Mouse (Mus musculus) layer of hippocampus, adult 11-12 months (tissue): ENCODE measurements at regions not wholly inside any gene's neighbourhood (a gene's known extent, or its start where the extent isn't known, plus 50 kb on each side); places are given as distances from the start of the nearest gene placed in this dataset.

ENCODE experiments used
- DNase-seq: peaks from one replicate; pipeline ENCODE4 v3.0.0; 2022; ENCODE audit warnings: low spot score

DNA sequence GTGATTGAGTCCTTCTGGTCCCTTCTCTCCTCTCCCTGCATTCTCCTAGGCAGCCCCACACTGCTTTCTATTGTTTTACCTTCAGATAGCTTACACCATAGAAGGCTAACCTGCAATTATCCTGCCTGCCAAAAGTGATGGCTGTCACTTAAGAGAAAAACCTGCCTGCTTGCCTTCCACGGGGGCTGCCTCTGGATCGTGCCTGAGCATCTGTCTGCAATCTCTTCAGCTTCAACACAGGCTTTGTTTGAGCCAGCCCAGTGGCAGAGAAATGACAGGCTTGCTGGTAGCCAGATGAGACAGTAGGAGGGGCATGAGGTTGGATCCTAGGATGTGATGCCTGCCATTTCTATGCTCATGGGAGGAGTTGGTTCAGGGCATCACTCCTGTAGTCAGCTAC lies 345.2 kb upstream of the Tshz3 start:
- DNase-seq, result no peak

DNA sequence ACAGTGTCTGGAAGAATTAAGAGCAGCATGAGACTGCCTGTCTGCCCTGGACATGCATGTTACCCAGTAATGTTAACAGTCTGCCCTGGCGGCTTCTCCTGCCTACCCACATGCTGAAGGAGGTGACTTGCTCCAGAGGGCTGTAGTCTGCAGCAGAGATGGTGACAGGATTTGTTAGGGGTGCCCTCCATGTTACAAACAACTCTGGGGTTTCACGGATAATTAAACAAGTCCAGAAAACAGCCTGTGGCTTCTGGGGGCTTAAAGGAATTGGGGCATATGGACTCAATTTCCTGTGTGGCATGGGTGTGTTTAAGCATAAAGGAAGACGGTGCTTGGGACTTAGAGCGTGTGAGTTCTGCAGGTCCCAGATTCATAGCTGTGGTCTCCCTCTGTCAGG lies 347.3 kb upstream of the Tshz3 start:
- DNase-seq, result no peak

DNA sequence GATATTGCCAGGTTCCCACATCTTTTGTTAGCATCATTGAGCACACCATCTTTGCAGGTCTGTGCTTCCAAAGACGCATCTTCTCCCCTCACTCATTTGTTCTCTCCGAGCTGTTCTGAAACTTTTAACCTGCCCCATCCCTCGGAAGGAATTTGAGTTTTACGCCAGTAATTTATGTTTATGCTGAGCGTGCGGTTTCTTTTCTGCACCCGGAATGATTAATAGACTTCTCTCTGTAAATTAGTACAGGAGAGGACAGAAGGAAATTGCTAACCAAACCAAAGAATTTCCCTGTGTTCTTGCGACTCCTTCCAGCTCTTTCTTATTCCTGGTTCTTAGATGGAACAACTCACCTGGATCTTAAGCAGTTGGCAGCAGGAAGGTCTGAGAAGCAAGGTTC lies 349.7 kb upstream of the Tshz3 start:
- no peak for DNase-seq

DNA sequence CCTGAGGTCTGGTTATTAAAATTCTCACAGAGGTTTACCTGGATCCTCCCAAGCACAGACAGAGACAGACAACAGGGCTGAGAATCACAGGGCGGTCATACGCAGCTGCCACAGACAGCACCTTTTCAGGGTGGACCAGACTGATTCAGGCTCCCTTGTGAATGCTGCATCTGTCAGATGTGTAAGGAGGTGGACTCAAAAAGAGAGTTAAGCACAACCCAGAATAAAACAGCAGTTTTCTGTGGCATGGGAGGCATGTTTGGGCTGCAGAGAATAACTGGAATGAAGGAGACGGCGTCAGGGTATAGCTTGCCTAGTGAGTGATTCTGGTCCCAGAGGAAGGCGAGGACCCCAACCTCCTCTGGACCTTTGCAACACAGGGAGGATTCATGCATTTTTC lies 363.1 kb upstream of the Tshz3 start:
- DNase-seq, result no peak

DNA sequence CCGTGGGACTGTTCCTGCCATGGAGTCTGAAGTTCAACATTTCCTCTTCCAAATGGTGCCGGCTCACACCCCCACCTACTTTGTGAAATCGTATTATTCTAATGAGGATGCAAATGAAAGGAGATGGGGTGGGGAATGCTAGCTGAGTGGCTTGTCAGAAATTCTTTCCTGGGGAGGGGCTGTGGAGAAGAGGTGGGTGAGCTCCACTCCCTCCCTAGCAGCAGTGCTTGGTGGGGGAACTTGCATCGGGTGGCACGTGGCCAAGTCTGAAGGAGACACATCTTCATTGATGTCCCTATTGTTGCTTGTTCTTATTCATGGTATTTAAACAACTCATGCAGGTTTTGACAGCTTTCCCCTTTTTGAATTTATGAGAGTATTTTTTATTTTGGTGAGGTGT lies 363.8 kb upstream of the Tshz3 start:
- no peak for DNase-seq

GRCm38 (mm10) chr7:36332633-36333032 lies 365.3 kb upstream of the Tshz3 start:
- no peak for DNase-seq

DNA sequence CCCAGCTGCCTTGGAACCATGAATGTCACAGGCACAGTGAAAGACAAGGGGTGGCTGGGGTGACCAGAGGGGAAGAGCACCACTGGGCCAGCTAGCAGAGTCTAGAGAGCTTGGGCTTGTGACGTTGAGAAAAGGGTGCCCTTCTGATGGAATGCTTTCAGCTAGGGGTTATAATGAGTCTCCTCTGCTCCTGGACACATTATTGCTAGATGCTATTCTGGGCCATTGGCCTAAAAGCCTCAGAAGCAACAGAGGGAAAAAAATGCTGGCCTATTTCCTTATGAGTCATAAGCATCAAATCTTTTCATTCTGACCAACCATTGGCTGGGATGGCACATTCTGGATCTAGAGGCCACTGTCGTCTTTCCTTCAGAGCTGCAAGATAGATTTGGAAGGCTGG lies 369.8 kb upstream of the Tshz3 start:
- no peak for DNase-seq

GRCm38 (mm10) chr7:36324035-36324434 lies 373.9 kb upstream of the Tshz3 start:
- no peak for DNase-seq

GRCm38 (mm10) chr7:36322181-36322580 lies 375.7 kb upstream of the Tshz3 start:
- no peak for DNase-seq

DNA sequence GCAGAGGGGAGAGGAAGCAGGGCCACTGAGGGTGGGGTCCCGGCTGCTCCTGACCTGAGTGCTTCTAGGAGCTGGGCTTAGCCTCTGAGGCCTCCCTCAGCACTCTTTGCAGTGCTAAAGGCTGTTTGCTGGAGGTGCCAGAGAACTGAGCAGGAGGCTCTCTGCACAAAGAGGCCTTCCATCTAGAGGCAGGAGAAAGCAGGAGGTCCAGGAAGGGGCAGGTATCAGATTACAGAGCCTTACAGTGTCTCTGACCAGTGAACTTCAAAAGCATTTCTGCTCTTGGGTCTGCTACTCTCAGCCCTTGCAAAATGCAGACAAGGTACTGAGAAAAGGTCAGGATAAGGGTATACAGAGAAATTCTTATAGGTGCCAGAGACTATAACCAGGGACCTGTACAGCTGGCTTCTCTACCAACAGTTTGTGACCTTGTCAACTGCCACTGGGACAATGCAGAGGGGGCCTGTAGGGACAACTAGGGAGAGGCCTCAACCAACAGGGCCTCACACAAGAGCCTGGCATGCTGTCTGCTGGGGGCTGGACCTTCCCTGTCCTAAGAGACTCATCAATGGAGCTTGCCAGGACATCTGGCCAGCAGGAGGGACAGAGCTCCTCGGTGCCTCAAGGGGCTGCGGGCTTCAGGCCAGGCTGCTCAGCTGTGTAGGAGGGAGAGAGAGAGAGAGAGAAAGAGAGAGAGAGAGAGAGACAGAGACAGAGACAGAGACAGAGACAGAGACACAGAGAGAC lies 380.3 kb upstream of the Tshz3 start:
- DNase-seq, result no peak

- DNase-seq, result no peak
These were observed 384.2 kb upstream of the Tshz3 start for GRCm38 (mm10) chr7:36313751-36314150.

GRCm38 (mm10) chr7:36309761-36310605 lies 387.9 kb upstream of the Tshz3 start:
- no peak for DNase-seq

GRCm38 (mm10) chr7:36308726-36309125 lies 389.2 kb upstream of the Tshz3 start:
- no peak for DNase-seq

- no peak for DNase-seq
These were observed 389.8 kb upstream of the Tshz3 start for GRCm38 (mm10) chr7:36308106-36308620.

- no peak for DNase-seq
These were observed 420.6 kb upstream of the Tshz3 start for GRCm38 (mm10) chr7:36277275-36277674.

GRCm38 (mm10) chr7:36268966-36269365 lies 429.0 kb upstream of the Tshz3 start:
- no peak for DNase-seq

DNA sequence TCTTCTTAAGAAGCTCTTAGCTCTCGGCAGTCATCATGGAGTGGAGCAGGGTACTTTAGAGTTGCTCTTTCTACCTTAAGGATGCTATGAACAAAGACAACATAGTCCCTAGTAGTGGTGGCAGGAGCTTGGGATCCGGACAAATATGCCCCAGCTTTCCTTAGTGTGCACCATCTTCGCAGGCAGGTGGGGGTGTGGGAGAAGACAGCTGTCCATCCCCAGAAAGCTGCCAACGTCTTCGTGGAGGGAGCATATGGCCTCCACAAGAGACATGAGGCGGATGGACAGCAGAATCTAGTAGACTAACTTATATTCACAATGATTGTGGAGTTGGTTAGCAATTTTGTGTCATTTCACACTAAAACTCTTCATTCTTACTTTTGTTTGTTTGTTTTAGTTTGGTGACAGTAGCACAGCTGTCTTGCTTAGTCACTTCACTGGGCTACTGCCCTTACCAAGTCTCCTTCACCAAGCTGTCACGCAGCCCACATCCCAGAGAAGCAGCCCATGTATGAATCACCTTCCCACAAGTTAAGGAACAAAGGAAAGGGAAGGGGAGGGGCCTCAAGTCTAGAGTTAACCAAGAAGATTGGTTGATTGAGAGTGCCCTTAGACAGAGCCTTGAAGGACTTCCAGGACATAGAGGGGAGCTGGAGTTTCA lies 432.6 kb upstream of the Tshz3 start:
- no peak for DNase-seq

GRCm38 (mm10) chr7:36262124-36262710 lies 435.7 kb upstream of the Tshz3 start:
- DNase-seq, result no peak

- DNase-seq, result no peak
These were observed 440.8 kb upstream of the Tshz3 start for GRCm38 (mm10) chr7:36257102-36257501.

- DNase-seq, result no peak
These were observed 444.6 kb upstream of the Zfp507 start for GRCm38 (mm10) chr7:36247356-36247755.

DNA sequence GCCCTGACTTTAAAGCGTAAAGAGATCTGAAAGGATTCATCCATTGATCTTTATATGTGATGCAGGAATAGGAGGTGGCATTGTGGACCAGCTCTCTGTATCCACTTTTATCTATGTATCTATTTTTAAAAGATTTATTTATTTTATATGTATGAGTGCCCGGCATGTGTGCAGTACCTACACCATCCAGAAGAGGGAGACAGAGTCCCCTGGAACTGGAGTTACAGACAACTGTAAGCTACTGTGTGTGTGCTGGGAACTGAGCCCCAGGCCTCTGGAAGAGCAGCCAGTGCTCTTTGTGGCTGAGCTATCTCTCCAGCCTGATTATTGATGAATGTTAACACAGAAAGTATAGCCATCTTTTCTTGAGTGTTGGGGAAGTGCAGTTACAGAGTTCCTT lies 433.9 kb upstream of the Zfp507 start:
- DNase-seq, result no peak

DNA sequence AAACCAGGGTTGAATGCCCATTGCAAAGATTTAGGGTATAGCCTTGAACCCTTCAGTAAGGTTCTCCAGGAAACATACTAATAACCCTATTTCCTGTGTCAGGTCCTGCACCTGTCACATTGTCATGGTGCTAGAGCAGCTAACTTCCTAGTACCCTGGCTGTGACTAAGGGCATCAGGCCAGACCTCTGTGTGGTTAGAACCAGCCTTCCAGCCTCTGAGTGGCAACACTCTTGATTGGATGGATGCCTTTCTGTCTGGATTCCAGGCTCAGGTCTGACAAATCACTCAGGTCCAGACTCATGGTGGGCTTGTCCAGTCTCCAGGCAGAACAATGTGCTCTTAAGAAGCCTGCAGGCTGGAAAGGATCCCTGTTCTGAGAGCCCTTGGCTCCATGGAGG lies 426.2 kb upstream of the Zfp507 start:
- no peak for DNase-seq
